Mouse (Mus musculus): ENCODE results near the gene Ptprn2.

Gene Ptprn2

GRCm38 (mm10) chr12:116780419-116780818 is 294.9 kb downstream of the Ptprn2 start:
- CTCF ChIA-PET = no interaction called here

GRCm38 (mm10) chr12:116785731-116786130 is 300.2 kb downstream of the Ptprn2 start:
- CTCF ChIA-PET = no interaction called here

- CTCF ChIA-PET = no interaction called here
Measured at GRCm38 (mm10) chr12:116788346-116788745, 302.8 kb downstream of the Ptprn2 start.

- CTCF ChIA-PET = no interaction called here
Measured at GRCm38 (mm10) chr12:116803331-116803730, 317.8 kb downstream of the Ptprn2 start.

GRCm38 (mm10) chr12:116804712-116805111 is 319.2 kb downstream of the Ptprn2 start:
- CTCF ChIA-PET = no interaction called here

- CTCF ChIA-PET = no interaction called here
Measured at GRCm38 (mm10) chr12:116805129-116805809, 319.7 kb downstream of the Ptprn2 start.

- CTCF ChIA-PET = no interaction called here
Measured at GRCm38 (mm10) chr12:116806089-116806488, 320.6 kb downstream of the Ptprn2 start.

GRCm38 (mm10) chr12:116813012-116813411 is 327.5 kb downstream of the Ptprn2 start:
- CTCF ChIA-PET = no interaction called here

GRCm38 (mm10) chr12:116819836-116820235 is 334.3 kb downstream of the Ptprn2 start:
- CTCF ChIA-PET = no interaction called here

- CTCF ChIA-PET = no interaction called here
Measured at GRCm38 (mm10) chr12:116823341-116823740, 337.8 kb downstream of the Ptprn2 start.

GRCm38 (mm10) chr12:116827748-116828147 is 342.2 kb downstream of the Ptprn2 start:
- CTCF ChIA-PET = no interaction called here

- CTCF ChIA-PET = no interaction called here
Measured at GRCm38 (mm10) chr12:116838611-116839192, 353.2 kb downstream of the Ptprn2 start.

GRCm38 (mm10) chr12:116842723-116843272 is 357.3 kb downstream of the Ptprn2 start:
- CTCF ChIA-PET = no interaction called here

- CTCF ChIA-PET = no interaction called here
Measured at GRCm38 (mm10) chr12:116846220-116846619, 360.7 kb downstream of the Ptprn2 start.

GRCm38 (mm10) chr12:116847021-116847420 is 361.5 kb downstream of the Ptprn2 start:
- CTCF ChIA-PET = no interaction called here

GRCm38 (mm10) chr12:116856307-116856706 is 370.8 kb downstream of the Ptprn2 start:
- CTCF ChIA-PET = no interaction called here

- CTCF ChIA-PET = no interaction called here
Measured at GRCm38 (mm10) chr12:116861360-116862017, 376.0 kb downstream of the Ptprn2 start.

GRCm38 (mm10) chr12:116863291-116863899 is 377.9 kb downstream of the Ptprn2 start:
- CTCF ChIA-PET = no interaction called here

- CTCF ChIA-PET = no interaction called here
Measured at GRCm38 (mm10) chr12:116873866-116874585, 388.5 kb downstream of the Ptprn2 start.

GRCm38 (mm10) chr12:116887496-116888281 is 402.2 kb downstream of the Ptprn2 start:
- CTCF ChIA-PET = no interaction called here

GRCm38 (mm10) chr12:116888856-116889255 is 403.3 kb downstream of the Ptprn2 start:
- CTCF ChIA-PET = no interaction called here
